Mouse (Mus musculus) forebrain, embryonic 14.5 days (tissue): ENCODE results near the gene Ascl5. TPM values are rescaled to one million over a fixed set of nuclear protein-coding genes. Genes with fewer than 3 reads are reported as not detected.

Experiments
- ATAC-seq: fragments of 200-750 bp; cut with Nextera tagmentation; 2 replicates; pipeline ENCODE4 v1.8.0; 2017; ENCODE audit warnings: mild to moderate bottlenecking, moderate library complexity
- DNase-seq: peaks from one replicate; pipeline ENCODE4 v3.0.0-alpha.2; 2015; ENCODE audit warnings: low spot score
- H3K27ac ChIP-seq: fragments of 300-500 bp; sonication (generic); 2 replicates; pipeline ENCODE4 v1.5.1; 2014; ENCODE audit warnings: low read depth, mild to moderate bottlenecking, control low read depth, low read length, moderate library complexity
- H3K27me3 ChIP-seq: fragments of 300-500 bp; sonication (generic); replicated peaks from 2 replicates; pipeline ENCODE4 v1.6.1; 2014; ENCODE audit warnings: low read length, control low read depth, mixed read lengths; ENCODE audit not compliant: control insufficient read depth, insufficient read depth
- H3K36me3 ChIP-seq: fragments of 300-500 bp; sonication (generic); 2 replicates; pipeline ENCODE4 v1.6.1; 2014; ENCODE audit warnings: low read length, control low read depth; ENCODE audit not compliant: control insufficient read depth, insufficient read depth
- H3K4me1 ChIP-seq: fragments of 300-500 bp; sonication (generic); 2 replicates; pipeline ENCODE4 v1.6.1; 2014; ENCODE audit warnings: antibody characterized with exemption, low read length, control low read depth; ENCODE audit not compliant: control insufficient read depth, insufficient read depth
- H3K4me2 ChIP-seq: fragments of 300-500 bp; sonication (generic); 2 replicates; pipeline ENCODE4 v1.6.1; 2014; ENCODE audit warnings: mild to moderate bottlenecking, control low read depth, low read length
- H3K4me3 ChIP-seq: fragments of 300-500 bp; sonication (generic); 2 replicates; pipeline ENCODE4 v1.5.1; 2014; ENCODE audit warnings: low read depth, low read length, control low read depth
- H3K9ac ChIP-seq: fragments of 300-500 bp; sonication (generic); 2 replicates; pipeline ENCODE4 v1.6.1; 2014; ENCODE audit warnings: mild to moderate bottlenecking, low read length, control low read depth, moderate library complexity
- H3K9me3 ChIP-seq: fragments of 300-500 bp; sonication (generic); replicated peaks from 2 replicates; pipeline ENCODE4 v1.6.1; 2016; ENCODE audit warnings: low read length, control low read depth, mixed read lengths; ENCODE audit not compliant: control insufficient read depth
- WGBS: fragments of 180-500 bp; shearing (Covaris S2); extraction: QIAGEN DNeasy Blood & Tissue Kit; methylation state at CpG from one replicate; pipeline ENCODE4 v1.1.7; 2014; 5-methylcytosine and 5-hydroxymethylcytosine counted together
- polyA plus RNA-seq: library from polyadenylated mRNA; unstranded; fragments of >200 nt; fragmentation: Nextera tagmentation; extraction: Ambion mirVana; gene quantifications from 2 replicates; pipeline ENCODE4 v1.2.1, GENCODE M21; 2014

Gene Ascl5
- polyA plus RNA-seq, 1 experiment from 2014 or later: not detected

DNA sequence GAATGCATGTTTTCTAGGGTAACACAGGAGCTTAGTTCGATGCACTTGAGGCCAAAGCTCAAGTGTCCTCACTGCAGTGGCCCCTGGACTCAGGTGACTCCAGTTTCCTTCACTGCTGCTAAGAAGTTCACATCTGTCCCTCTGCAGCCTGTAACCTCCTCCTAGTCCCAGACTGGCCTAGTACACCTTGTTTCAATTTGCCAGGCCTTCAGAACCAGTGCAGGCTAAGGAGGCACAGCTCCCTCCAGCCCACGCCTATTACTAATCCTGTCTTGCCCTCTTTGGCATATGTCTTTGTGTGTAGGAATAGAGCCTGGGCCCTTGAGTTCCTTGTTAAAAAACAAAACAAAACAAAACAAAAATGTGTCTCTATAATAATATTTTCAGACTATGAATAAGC lies 33.3 kb upstream of the Ascl5 start:
- WGBS: 73% methylated on average over 2 of the region's 2 CpGs
- H3K36me3 ChIP-seq: peaks cover 19% of the 10 kb centered on the region
- peak overlapping the region; percentile 23; the same call in 1 of the 2 replicates for H3K4me2 ChIP-seq
- 0 out of 2 replicates have a peak overlapping the region, but pooled peaks have one; percentile 86 for H3K4me3 ChIP-seq
- ATAC-seq (peak; percentile 30), DNase-seq (no peak)
- H3K9me3 ChIP-seq: no peaks in the 10 kb centered on the region
- H3K27me3 ChIP-seq: no peaks in the 10 kb centered on the region
- H3K27ac ChIP-seq: 0 out of 2 replicates have a peak overlapping the region, but pooled peaks have one; percentile 6
- H3K9ac ChIP-seq: no peak overlapping the region
- H3K4me1 ChIP-seq: peaks cover 13% of the 10 kb centered on the region

DNA sequence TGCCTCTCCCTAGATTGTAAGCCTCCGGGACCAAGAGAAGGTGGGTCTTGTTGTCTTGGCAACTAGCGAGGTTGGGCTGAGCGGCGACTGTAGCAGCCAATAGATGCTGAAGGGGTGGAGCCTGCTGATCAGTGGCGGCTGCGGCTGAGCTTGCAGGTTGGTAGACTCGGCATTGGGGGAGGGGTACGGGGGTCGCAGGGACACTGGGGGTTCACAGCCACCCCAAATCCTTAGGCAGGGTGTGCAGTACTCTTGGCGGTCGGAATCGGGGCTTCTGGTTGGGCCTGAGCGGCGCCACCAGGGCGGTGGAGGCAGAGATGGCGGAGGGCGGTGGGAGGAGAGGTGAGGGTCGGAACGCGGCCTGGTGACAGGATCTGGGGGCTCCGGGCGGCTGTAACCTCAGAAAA lies 32.7 kb upstream of the Ascl5 start:
- ATAC-seq (peak; percentile 100), DNase-seq (peak; percentile 99)
- Histone ChIP-seq H3K4me3 (peak overlapping the region; percentile 86), H3K4me1 (peaks cover 13% of the 10 kb centered on the region), H3K27me3 (no peaks in the 10 kb centered on the region), H3K4me2 (peak overlapping the region; percentile 97), H3K9me3 (no peaks in the 10 kb centered on the region), H3K36me3 (peaks cover 24% of the 10 kb centered on the region), H3K27ac (peak overlapping the region; percentile 44; the same call in 1 of the 2 replicates), H3K9ac (peak overlapping the region; percentile 89)
- WGBS: 0% methylated on average over 22 of the region's 22 CpGs

DNA sequence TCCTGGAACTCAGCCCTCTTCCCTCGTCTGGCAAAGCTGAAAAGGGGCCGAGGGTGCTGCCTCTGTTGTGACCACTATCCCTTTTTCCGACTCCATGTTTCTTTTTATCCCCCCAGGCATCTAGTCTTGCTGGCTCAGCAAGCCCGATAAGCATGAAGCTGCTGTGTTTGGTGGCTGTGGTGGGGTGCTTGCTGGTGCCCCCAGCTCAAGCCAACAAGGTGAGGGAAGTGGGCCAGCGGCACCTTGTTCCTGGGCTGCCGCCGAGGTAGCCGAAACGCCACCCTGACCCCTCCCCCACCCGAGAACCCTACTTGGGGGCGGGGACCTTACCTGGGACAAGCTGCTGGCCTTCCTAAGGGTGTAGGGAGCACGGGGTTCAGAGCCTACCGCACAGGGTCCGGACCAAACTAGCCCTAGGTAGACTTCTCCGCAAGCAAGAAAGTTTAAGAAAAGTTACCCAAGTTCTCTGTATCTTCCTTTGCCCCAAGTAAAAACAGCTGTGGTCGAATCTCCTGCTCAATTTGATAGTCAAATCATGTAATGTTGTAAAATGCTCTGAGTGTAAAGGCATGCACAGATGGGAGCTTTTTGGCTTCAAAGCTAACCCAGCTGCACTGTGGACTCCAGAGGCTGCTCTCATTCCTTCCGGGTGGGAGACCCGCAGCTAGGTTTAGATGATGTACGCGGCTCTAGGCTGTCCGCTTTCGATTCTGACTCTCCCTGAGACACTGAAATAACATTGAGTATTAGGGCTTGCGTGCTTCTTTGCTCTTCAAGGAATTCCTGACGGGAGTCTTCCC lies 32.0 kb upstream of the Ascl5 start:
- peak; percentile 39 for DNase-seq
- ATAC-seq: peak; percentile 29
- 7% methylated on average over 24 of the region's 24 CpGs for WGBS
- Histone ChIP-seq H3K27ac (peak overlapping the region; percentile 44; the same call in 1 of the 2 replicates), H3K9ac (peak overlapping the region; percentile 89), H3K4me2 (peak overlapping the region; percentile 97), H3K4me3 (peak overlapping the region; percentile 86), H3K36me3 (peaks cover 29% of the 10 kb centered on the region), H3K27me3 (no peaks in the 10 kb centered on the region), H3K9me3 (no peaks in the 10 kb centered on the region), H3K4me1 (peaks cover 13% of the 10 kb centered on the region)

DNA sequence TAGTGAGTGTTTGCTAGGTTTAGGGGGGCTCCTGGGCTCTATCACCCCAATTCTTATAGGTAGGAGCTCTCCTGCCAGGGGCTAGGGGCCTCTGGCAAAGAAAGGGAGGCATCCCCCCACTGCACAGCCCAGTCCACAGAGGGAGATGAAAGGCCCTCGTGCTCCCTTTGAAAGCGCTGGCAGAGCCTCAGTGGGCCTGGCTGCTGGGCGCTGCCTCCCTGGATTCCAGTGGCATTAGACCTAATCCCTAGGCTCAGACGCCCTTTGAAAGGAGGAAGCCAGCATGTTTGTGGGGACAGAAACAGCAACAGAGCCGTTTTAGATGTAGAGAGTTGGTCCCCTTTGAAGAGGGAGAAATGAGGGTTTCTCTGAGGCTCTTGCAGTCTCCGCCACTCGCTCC lies 20.4 kb upstream of the Ascl5 start:
- DNase-seq: no peak
- 27% methylated on average over 7 of the region's 7 CpGs for WGBS
- ATAC-seq: peak; percentile 44; the same call in 1 of the 2 replicates
- no peaks in the 10 kb centered on the region for H3K27me3 ChIP-seq
- H3K36me3 ChIP-seq: peaks cover 88% of the 10 kb centered on the region
- H3K4me1 ChIP-seq: no peaks in the 10 kb centered on the region
- no peak overlapping the region for H3K9ac ChIP-seq
- H3K4me2 ChIP-seq: no peak overlapping the region
- H3K9me3 ChIP-seq: no peaks in the 10 kb centered on the region
- H3K4me3 ChIP-seq: no peak overlapping the region
- H3K27ac ChIP-seq: no peak overlapping the region

DNA sequence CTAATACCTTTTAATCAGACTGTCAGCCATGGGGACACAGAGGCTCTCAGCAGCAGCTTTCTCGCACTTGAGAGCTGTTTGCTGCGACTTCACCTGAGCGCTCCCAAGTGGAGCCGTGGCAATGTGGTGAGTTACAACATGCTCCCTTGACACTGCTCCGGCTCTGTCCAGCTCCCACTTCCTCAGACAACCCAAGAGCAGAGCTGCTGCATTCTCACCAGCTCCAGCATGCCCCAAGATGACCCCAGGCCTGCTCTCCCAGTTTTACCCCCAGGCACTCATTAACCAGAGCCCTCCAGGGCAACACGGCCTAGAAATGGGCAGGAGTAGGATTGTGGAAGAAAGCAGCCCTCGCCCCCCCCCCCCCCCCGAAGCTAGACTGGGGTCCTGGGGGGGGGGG lies 18.9 kb upstream of the Ascl5 start:
- ATAC-seq (no peak), DNase-seq (no peak)
- no peak overlapping the region for H3K9ac ChIP-seq
- H3K27ac ChIP-seq: no peak overlapping the region
- no peak overlapping the region for H3K4me3 ChIP-seq
- no peaks in the 10 kb centered on the region for H3K9me3 ChIP-seq
- peaks cover 80% of the 10 kb centered on the region for H3K36me3 ChIP-seq
- H3K27me3 ChIP-seq: no peaks in the 10 kb centered on the region
- WGBS: 83% methylated on average over 8 of the region's 8 CpGs
- no peaks in the 10 kb centered on the region for H3K4me1 ChIP-seq
- no peak overlapping the region for H3K4me2 ChIP-seq

DNA sequence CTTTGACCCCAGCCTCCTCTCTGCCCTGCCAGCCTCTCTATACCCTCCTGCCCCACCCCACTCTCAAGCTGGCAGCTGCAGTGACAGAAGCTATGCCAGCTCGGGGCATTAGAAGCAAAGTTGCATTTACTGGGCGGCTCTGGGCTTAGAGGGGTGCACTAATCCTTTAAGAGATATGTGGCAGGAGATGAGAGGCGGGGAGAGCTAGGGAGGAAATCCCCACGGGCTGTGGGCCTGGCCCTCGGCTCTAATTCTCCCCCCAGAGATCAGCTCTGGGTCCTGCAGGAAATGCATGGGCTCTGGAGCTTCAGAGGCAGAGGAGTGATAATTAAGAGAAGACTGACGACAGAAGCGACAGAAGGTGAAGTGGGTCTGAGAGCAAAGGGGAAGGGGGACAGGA lies 17.6 kb upstream of the Ascl5 start:
- DNase-seq: no peak
- Histone ChIP-seq H3K27ac (no peak overlapping the region), H3K9me3 (no peaks in the 10 kb centered on the region), H3K27me3 (no peaks in the 10 kb centered on the region), H3K4me3 (no peak overlapping the region), H3K36me3 (peaks cover 68% of the 10 kb centered on the region), H3K4me2 (no peak overlapping the region), H3K4me1 (no peaks in the 10 kb centered on the region), H3K9ac (no peak overlapping the region)
- 71% methylated on average over 7 of the region's 7 CpGs for WGBS
- no peak for ATAC-seq

DNA sequence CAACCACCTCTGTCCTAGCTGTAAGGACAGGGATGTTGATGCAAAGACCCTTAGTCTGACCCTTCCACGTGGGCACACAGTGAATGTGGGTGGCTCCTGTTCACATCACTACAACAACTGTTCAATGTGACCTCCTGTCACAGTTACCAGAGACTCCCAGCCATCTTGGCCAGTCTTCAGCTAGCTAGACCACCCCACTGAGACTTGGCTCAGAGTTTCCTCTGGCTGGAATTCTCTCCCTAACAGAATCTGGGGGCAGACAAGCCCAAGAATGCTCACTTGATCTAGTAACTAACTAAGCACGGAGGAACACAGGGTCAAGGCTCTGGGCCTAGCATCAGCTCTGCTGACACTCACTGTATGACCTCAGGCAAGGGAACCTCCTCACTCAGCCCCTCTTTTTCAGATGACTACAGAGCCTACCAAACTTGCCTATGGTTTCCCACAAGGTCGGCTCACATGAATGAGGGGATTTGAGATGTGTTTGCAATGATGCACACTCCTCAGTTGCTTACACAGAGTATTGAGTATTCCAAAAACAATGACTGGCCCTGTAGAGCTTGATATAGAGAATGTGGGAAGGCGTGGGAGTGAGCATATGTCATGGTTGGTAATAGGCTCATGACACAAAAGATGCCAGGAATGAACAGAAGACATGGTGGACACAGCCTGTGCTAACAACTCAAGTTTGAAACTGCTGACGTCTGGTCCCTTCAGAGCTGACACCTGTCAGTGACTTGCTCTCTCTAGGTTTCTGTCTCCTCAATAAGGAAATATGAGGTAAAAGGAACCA lies 11.7 kb upstream of the Ascl5 start:
- Histone ChIP-seq H3K36me3 (peaks cover 20% of the 10 kb centered on the region), H3K27me3 (no peaks in the 10 kb centered on the region), H3K27ac (no peak overlapping the region), H3K9ac (no peak overlapping the region), H3K9me3 (no peaks in the 10 kb centered on the region), H3K4me1 (peaks cover 6% of the 10 kb centered on the region; the same call in 1 of the 2 replicates), H3K4me2 (no peak overlapping the region), H3K4me3 (no peak overlapping the region)
- DNase-seq (no peak), ATAC-seq (no peak)
- 82% methylated on average over 5 of the region's 5 CpGs for WGBS

DNA sequence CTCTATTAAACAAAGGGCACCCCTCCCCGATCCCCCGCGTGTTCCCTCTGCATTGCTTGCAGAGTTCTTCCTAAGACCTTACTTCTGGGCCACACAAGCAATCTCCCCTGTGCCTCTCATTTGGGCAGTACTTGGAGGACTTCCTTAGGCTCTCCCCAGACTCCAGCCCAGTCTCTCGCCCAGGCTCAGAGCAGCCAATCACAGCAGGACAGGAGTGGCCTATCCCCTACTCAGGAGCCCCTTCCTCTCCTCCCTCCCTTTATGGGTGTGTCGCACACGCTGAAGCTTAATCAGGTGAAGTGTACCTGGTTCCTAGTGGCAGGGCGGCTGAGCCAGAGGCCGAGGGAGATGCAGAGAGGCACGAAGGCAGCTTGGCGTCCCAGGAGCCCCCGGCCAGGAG lies 10.2 kb upstream of the Ascl5 start:
- no peaks in the 10 kb centered on the region for H3K9me3 ChIP-seq
- no peak overlapping the region for H3K4me2 ChIP-seq
- no peaks in the 10 kb centered on the region for H3K27me3 ChIP-seq
- DNase-seq: no peak
- WGBS: 16% methylated on average over 11 of the region's 11 CpGs
- peaks cover 6% of the 10 kb centered on the region; the same call in 1 of the 2 replicates for H3K4me1 ChIP-seq
- no peak for ATAC-seq
- H3K4me3 ChIP-seq: no peak overlapping the region
- no peak overlapping the region for H3K27ac ChIP-seq
- no peak overlapping the region for H3K9ac ChIP-seq
- H3K36me3 ChIP-seq: peaks cover 5% of the 10 kb centered on the region; the same call in 1 of the 2 replicates
